Mouse (Mus musculus): ENCODE results near the gene Apol8. TPM values are rescaled to one million over a fixed set of nuclear protein-coding genes. Genes with fewer than 3 reads are reported as not detected.

Apol8 gene
- polyA plus RNA-seq, 1 experiment from 2014 or later: 0.26 TPM

GRCm38 (mm10) chr15:77760037-77760436 is 3.2 kb upstream of the Apol8 start:
- TF ChIP-seq EP300 (IDR thresholded peaks at IDR 0.05) (no peak), CTCF (IDR thresholded peaks at IDR 0.05) (no peak)
- ATAC-seq (no peak), DNase-seq (ENCODE audit: low spot score) (no peak)
- H3K9me3 ChIP-seq (ENCODE audit: low read length): no peaks in the 10 kb centered on the region
- no peak overlapping the region for H3K27ac ChIP-seq (ENCODE audit: low read length)
- H3K27me3 ChIP-seq (replicated peaks; ENCODE audit: insufficient read depth, low read length): no peaks in the 10 kb centered on the region
- peaks cover 39% of the 10 kb centered on the region for H3K36me3 ChIP-seq (ENCODE audit: insufficient read depth, low read length)
- no peak overlapping the region for H3K4me2 ChIP-seq (replicated peaks; ENCODE audit: low read depth, low read length)
- H3K4me1 ChIP-seq (ENCODE audit: insufficient read depth, low read depth, low read length): no peaks in the 10 kb centered on the region; the same call in 1 of the 2 replicates
- H3K4me3 ChIP-seq (ENCODE audit: low read depth, low read length): no peak overlapping the region
- H3K9ac ChIP-seq (replicated peaks; ENCODE audit: low read depth): no peak overlapping the region
- 88% methylated on average over 10 of the region's 16 CpGs for WGBS

- DNase-seq (ENCODE audit: low spot score): no peak
- Histone ChIP-seq H3K27ac (ENCODE audit: low read length) (no peak overlapping the region), H3K9me3 (ENCODE audit: low read length) (no peaks in the 10 kb centered on the region), H3K4me3 (ENCODE audit: low read depth, low read length) (no peak overlapping the region), H3K9ac (replicated peaks; ENCODE audit: low read depth) (no peak overlapping the region), H3K27me3 (replicated peaks; ENCODE audit: insufficient read depth, low read length) (no peaks in the 10 kb centered on the region), H3K36me3 (ENCODE audit: insufficient read depth, low read length) (peaks cover 18% of the 10 kb centered on the region), H3K4me1 (ENCODE audit: insufficient read depth, low read depth, low read length) (no peaks in the 10 kb centered on the region), H3K4me2 (replicated peaks; ENCODE audit: low read depth, low read length) (no peak overlapping the region)
- no peak for TF ChIP-seq EP300 (IDR thresholded peaks at IDR 0.05)
- peak; percentile 48 for TF ChIP-seq CTCF (IDR thresholded peaks at IDR 0.05)
- no peak for ATAC-seq
- 78% methylated on average over 4 of the region's 4 CpGs for WGBS
Measured at GRCm38 (mm10) chr15:77757586-77758226, 903 bp upstream of the Apol8 start.

- ATAC-seq: no peak
- H3K4me1 ChIP-seq (ENCODE audit: insufficient read depth, low read depth, low read length): no peaks in the 10 kb centered on the region
- no peak for DNase-seq (ENCODE audit: low spot score)
- peaks cover 2% of the 10 kb centered on the region; the same call in 1 of the 2 replicates for H3K36me3 ChIP-seq (ENCODE audit: insufficient read depth, low read length)
- TF ChIP-seq EP300 (IDR thresholded peaks at IDR 0.05) (no peak), CTCF (IDR thresholded peaks at IDR 0.05) (no peak)
- WGBS: 53% methylated on average over 2 of the region's 2 CpGs
- H3K9ac ChIP-seq (replicated peaks; ENCODE audit: low read depth): no peak overlapping the region
- H3K27ac ChIP-seq (ENCODE audit: low read length): no peak overlapping the region
- H3K27me3 ChIP-seq (replicated peaks; ENCODE audit: insufficient read depth, low read length): no peaks in the 10 kb centered on the region
- no peak overlapping the region for H3K4me2 ChIP-seq (replicated peaks; ENCODE audit: low read depth, low read length)
- no peak overlapping the region for H3K4me3 ChIP-seq (ENCODE audit: low read depth, low read length)
- H3K9me3 ChIP-seq (ENCODE audit: low read length): no peaks in the 10 kb centered on the region
Measured at GRCm38 (mm10) chr15:77756081-77756480, 722 bp downstream of the Apol8 start.

- no peaks in the 10 kb centered on the region for H3K27me3 ChIP-seq (replicated peaks; ENCODE audit: insufficient read depth, low read length)
- H3K4me3 ChIP-seq (ENCODE audit: low read depth, low read length): no peak overlapping the region
- no peak overlapping the region for H3K4me2 ChIP-seq (replicated peaks; ENCODE audit: low read depth, low read length)
- H3K4me1 ChIP-seq (ENCODE audit: insufficient read depth, low read depth, low read length): no peaks in the 10 kb centered on the region
- WGBS: 17% methylated on average over 1 of the region's 2 CpGs
- H3K36me3 ChIP-seq (ENCODE audit: insufficient read depth, low read length): no peaks in the 10 kb centered on the region
- ATAC-seq (0 out of 2 replicates have a peak, but pooled peaks have one; percentile 21), DNase-seq (ENCODE audit: low spot score) (no peak)
- H3K27ac ChIP-seq (ENCODE audit: low read length): no peak overlapping the region
- H3K9me3 ChIP-seq (ENCODE audit: low read length): no peaks in the 10 kb centered on the region
- TF ChIP-seq CTCF (IDR thresholded peaks at IDR 0.05) (no peak), EP300 (IDR thresholded peaks at IDR 0.05) (no peak)
- H3K9ac ChIP-seq (replicated peaks; ENCODE audit: low read depth): no peak overlapping the region
Measured at GRCm38 (mm10) chr15:77755132-77755531, 1.7 kb downstream of the Apol8 start.

GRCm38 (mm10) chr15:77752443-77752842 is 4.4 kb downstream of the Apol8 start:
- Histone ChIP-seq H3K27ac (ENCODE audit: low read length) (no peak overlapping the region), H3K9me3 (ENCODE audit: low read length) (no peaks in the 10 kb centered on the region), H3K4me2 (replicated peaks; ENCODE audit: low read depth, low read length) (no peak overlapping the region), H3K36me3 (ENCODE audit: insufficient read depth, low read length) (no peaks in the 10 kb centered on the region), H3K9ac (replicated peaks; ENCODE audit: low read depth) (no peak overlapping the region), H3K27me3 (replicated peaks; ENCODE audit: insufficient read depth, low read length) (no peaks in the 10 kb centered on the region), H3K4me3 (ENCODE audit: low read depth, low read length) (no peak overlapping the region), H3K4me1 (ENCODE audit: insufficient read depth, low read depth, low read length) (no peaks in the 10 kb centered on the region)
- DNase-seq (ENCODE audit: low spot score) (no peak), ATAC-seq (no peak)
- WGBS: 43% methylated on average over 11 of the region's 11 CpGs
- TF ChIP-seq CTCF (IDR thresholded peaks at IDR 0.05): no peak
- TF ChIP-seq EP300 (IDR thresholded peaks at IDR 0.05): no peak

- Histone ChIP-seq H3K27ac (ENCODE audit: low read length) (no peak overlapping the region), H3K4me3 (ENCODE audit: low read depth, low read length) (no peak overlapping the region), H3K4me1 (ENCODE audit: insufficient read depth, low read depth, low read length) (no peaks in the 10 kb centered on the region), H3K9ac (replicated peaks; ENCODE audit: low read depth) (no peak overlapping the region), H3K4me2 (replicated peaks; ENCODE audit: low read depth, low read length) (no peak overlapping the region), H3K9me3 (ENCODE audit: low read length) (no peaks in the 10 kb centered on the region), H3K27me3 (replicated peaks; ENCODE audit: insufficient read depth, low read length) (no peaks in the 10 kb centered on the region), H3K36me3 (ENCODE audit: insufficient read depth, low read length) (no peaks in the 10 kb centered on the region)
- TF ChIP-seq EP300 (IDR thresholded peaks at IDR 0.05) (no peak), CTCF (IDR thresholded peaks at IDR 0.05) (peak; percentile 77)
- 41% methylated on average over 1 of the region's 1 CpGs for whole genome bisulfite sequencing
- ATAC-seq: 0 out of 2 replicates have a peak, but pooled peaks have one; percentile 30
- peak; percentile 60 for DNase-seq (ENCODE audit: low spot score)
Measured at GRCm38 (mm10) chr15:77750461-77750860, 6.3 kb downstream of the Apol8 start.

All from lung, postnatal 0 days (tissue).